Mouse (Mus musculus) heart, embryonic 15.5 days (tissue): Measurements from ENCODE around the gene Zbp1. TPM values are rescaled to one million over a fixed set of nuclear protein-coding genes. Genes with fewer than 3 reads are reported as not detected.

Experiments used
- ATAC-seq: fragments of 200-750 bp; cut with Nextera tagmentation; replicated peaks from 2 replicates; pipeline ENCODE4 v1.8.0; 2017; ENCODE audit warnings: low read depth, moderate TSS enrichment; ENCODE audit not compliant: insufficient number of reproducible peaks, insufficient read depth, low FRiP score
- H3K27ac ChIP-seq: fragments of 300-500 bp; sonication (generic); 2 replicates; pipeline ENCODE4 v1.5.1; 2015; ENCODE audit warnings: mild to moderate bottlenecking, inconsistent platforms
- H3K27me3 ChIP-seq: fragments of 300-500 bp; sonication (generic); 2 replicates; pipeline ENCODE4 v1.6.1; 2015; ENCODE audit warnings: inconsistent platforms
- H3K36me3 ChIP-seq: fragments of 300-500 bp; sonication (generic); 2 replicates; pipeline ENCODE4 v1.6.1; 2015; ENCODE audit warnings: mild to moderate bottlenecking, inconsistent platforms
- H3K4me1 ChIP-seq: fragments of 300-500 bp; sonication (generic); replicated peaks from 2 replicates; pipeline ENCODE4 v1.6.1; 2015; ENCODE audit warnings: inconsistent platforms
- H3K4me2 ChIP-seq: fragments of 300-500 bp; sonication (generic); 2 replicates; pipeline ENCODE4 v1.6.1; 2015; ENCODE audit warnings: inconsistent platforms, mild to moderate bottlenecking, moderate library complexity
- H3K4me3 ChIP-seq: fragments of 300-500 bp; sonication (generic); 2 replicates; pipeline ENCODE4 v1.5.1; 2015; ENCODE audit warnings: mild to moderate bottlenecking, inconsistent platforms
- H3K9ac ChIP-seq: fragments of 300-500 bp; sonication (generic); 2 replicates; pipeline ENCODE4 v1.6.1; 2015; ENCODE audit warnings: mild to moderate bottlenecking, inconsistent platforms
- H3K9me3 ChIP-seq: fragments of 300-500 bp; sonication (generic); replicated peaks from 2 replicates; pipeline ENCODE4 v1.6.1; 2016; ENCODE audit warnings: inconsistent platforms
- WGBS: fragments of 180-500 bp; shearing (Covaris S2); methylation state at CpG from one replicate; pipeline ENCODE4 v1.1.7; 2015; ENCODE audit warnings: mixed read lengths; 5-methylcytosine and 5-hydroxymethylcytosine counted together
- polyA plus RNA-seq: library from polyadenylated mRNA; unstranded; fragments of >200 nt; fragmentation: Nextera tagmentation; extraction: Ambion mirVana; gene quantifications from 2 replicates; pipeline ENCODE4 v1.2.1, GENCODE M21; 2015

The Zbp1 gene
- polyA plus RNA-seq, 1 experiment from 2014 or later = 0.68 TPM

DNA sequence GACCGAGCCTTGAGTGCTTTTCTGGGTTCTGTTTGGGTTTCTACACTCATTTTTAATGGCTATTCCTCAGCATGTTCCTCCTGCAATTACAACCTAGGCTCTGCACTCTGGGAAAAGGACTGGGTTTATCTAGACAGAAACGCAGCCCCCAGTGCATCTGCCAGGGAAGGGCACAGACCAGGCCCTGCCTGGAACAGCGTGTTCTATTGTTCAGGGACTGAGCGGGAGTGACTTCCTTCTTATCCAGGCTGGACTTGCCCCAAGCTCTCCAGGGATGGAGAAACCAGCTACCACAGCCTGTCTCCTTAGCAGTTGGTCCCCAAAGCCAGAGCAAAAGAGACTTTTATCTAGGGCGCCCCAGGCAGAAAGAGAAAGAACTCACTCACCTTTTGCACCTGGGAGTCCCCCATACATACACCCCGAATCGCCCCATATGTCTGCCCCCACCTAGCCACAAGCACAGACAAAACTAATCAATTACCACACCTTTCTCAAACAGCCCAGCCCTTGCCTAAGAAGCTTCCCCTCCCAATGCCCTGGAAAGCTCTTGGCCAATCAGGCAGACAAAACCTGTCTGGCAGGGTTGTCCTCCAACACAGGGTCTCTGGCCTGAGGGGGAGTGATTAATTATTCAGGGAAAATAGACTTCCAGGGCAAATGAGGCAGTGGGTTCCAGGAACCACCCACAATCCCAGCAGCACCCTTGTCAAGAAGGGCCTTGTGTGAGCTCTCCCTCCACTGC, 37.3 kb upstream of the Zbp1 start:
- Histone ChIP-seq H3K27ac (0 out of 2 replicates have a peak overlapping the region, but pooled peaks have one; percentile 2), H3K4me2 (no peak overlapping the region), H3K4me3 (no peak overlapping the region), H3K9ac (no peak overlapping the region), H3K9me3 (no peaks in the 10 kb centered on the region), H3K4me1 (peaks cover 98% of the 10 kb centered on the region), H3K36me3 (no peaks in the 10 kb centered on the region), H3K27me3 (no peaks in the 10 kb centered on the region)
- ATAC-seq = no peak
- 58% methylated on average over 7 of the region's 7 CpGs for WGBS

DNA sequence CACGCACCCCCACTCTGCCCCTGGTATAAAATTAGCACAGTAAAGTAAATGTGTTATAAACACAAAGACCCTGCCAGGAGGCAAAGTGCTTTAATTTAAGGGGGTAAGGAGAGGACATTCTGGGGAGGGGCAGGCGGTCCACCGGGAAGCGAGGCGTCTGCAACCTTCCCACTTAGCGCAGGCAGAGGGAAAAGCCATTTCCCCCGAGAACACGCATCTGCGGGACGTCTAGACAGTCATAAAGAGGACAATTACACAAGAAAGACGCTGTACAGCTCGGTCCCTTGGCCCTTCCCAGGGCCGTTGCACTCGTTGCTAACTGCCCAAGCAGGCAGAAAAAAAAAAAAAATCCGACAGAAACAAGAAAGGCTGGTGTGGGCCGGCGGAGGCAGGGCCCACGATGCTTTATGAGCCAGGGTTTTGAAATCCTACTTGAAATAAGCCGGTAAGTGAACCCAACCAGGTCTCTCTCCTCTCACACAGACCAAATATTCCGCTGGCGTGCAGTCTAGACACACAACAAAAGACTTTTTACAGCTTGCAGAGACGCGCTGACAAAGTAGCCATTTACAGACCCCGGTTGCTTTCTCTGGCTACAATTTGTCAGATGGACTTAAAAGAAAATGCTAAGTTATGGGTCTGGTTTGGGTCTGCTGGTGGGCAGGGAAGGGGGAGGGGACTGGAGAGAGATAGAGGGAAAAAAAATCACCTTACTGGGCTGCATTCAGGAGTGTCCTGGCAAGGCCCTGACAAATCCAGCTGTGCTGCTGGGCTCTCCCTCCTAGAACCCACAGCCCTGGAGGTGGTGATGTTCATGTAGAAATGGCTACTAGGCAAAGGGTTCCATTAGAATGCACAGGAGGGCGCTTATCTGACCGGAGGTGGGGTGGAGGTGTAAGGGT, 35.3 kb upstream of the Zbp1 start:
- Histone ChIP-seq H3K4me3 (no peak overlapping the region), H3K9me3 (no peaks in the 10 kb centered on the region), H3K9ac (no peak overlapping the region), H3K4me2 (peak overlapping the region; percentile 1), H3K36me3 (no peaks in the 10 kb centered on the region), H3K27me3 (no peaks in the 10 kb centered on the region), H3K4me1 (peaks cover 97% of the 10 kb centered on the region), H3K27ac (peak overlapping the region; percentile 6; the same call in 1 of the 2 replicates)
- no peak for ATAC-seq
- 37% methylated on average over 26 of the region's 26 CpGs for WGBS

DNA sequence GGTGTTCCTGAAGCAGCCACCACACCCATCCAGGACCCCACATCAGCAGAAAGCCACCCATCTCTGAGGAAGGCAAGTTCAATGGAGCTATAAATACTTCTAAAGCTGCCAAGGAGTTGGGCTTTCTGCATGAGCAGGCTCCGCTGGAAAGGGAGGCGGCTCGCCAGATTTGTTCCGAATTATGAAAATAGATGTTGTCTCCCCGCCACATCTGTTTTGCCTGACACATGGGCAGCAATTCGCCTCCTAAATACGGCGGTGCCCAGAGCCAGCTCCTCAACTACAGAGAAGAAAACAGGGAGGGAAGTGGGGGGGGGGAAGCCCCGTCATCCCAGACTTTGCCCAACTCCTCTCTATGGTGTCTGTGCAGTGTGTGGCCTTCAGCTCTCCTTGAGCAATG, 33.0 kb upstream of the Zbp1 start:
- 37% methylated on average over 9 of the region's 9 CpGs for WGBS
- no peaks in the 10 kb centered on the region for H3K9me3 ChIP-seq
- no peak for ATAC-seq
- no peak overlapping the region for H3K9ac ChIP-seq
- no peaks in the 10 kb centered on the region for H3K27me3 ChIP-seq
- H3K4me3 ChIP-seq = no peak overlapping the region
- no peak overlapping the region for H3K4me2 ChIP-seq
- H3K36me3 ChIP-seq = no peaks in the 10 kb centered on the region
- peak overlapping the region; percentile 72 for H3K27ac ChIP-seq
- H3K4me1 ChIP-seq = peaks cover 97% of the 10 kb centered on the region

- ATAC-seq = no peak
- no peak overlapping the region for H3K9ac ChIP-seq
- 47% methylated on average over 7 of the region's 7 CpGs for WGBS
- H3K4me3 ChIP-seq = no peak overlapping the region
- H3K27ac ChIP-seq = peak overlapping the region; percentile 72
- peaks cover 97% of the 10 kb centered on the region for H3K4me1 ChIP-seq
- H3K36me3 ChIP-seq = no peaks in the 10 kb centered on the region
- H3K27me3 ChIP-seq = no peaks in the 10 kb centered on the region
- no peaks in the 10 kb centered on the region for H3K9me3 ChIP-seq
- H3K4me2 ChIP-seq = peak overlapping the region; percentile 27; the same call in 1 of the 2 replicates
Measured at GRCm38 (mm10) chr2:173251133-173251532, 32.4 kb upstream of the Zbp1 start.

- Histone ChIP-seq H3K9ac (peak overlapping the region; percentile 2; the same call in 1 of the 2 replicates), H3K9me3 (no peaks in the 10 kb centered on the region), H3K27me3 (no peaks in the 10 kb centered on the region), H3K4me1 (peaks cover 96% of the 10 kb centered on the region), H3K36me3 (no peaks in the 10 kb centered on the region), H3K4me2 (peak overlapping the region; percentile 27), H3K4me3 (no peak overlapping the region), H3K27ac (peak overlapping the region; percentile 72)
- peak; percentile 25; the same call in 1 of the 2 replicates for ATAC-seq
- WGBS = 20% methylated on average over 2 of the region's 2 CpGs
Measured at GRCm38 (mm10) chr2:173250411-173250810, 31.7 kb upstream of the Zbp1 start.

- Histone ChIP-seq H3K27ac (peak overlapping the region; percentile 72), H3K4me2 (peak overlapping the region; percentile 27; the same call in 1 of the 2 replicates), H3K4me1 (peaks cover 92% of the 10 kb centered on the region), H3K27me3 (no peaks in the 10 kb centered on the region), H3K9me3 (no peaks in the 10 kb centered on the region), H3K9ac (no peak overlapping the region), H3K4me3 (no peak overlapping the region), H3K36me3 (no peaks in the 10 kb centered on the region)
- ATAC-seq = no peak
- 66% methylated on average over 8 of the region's 8 CpGs for WGBS
Measured at GRCm38 (mm10) chr2:173249965-173250364, 31.2 kb upstream of the Zbp1 start.

DNA sequence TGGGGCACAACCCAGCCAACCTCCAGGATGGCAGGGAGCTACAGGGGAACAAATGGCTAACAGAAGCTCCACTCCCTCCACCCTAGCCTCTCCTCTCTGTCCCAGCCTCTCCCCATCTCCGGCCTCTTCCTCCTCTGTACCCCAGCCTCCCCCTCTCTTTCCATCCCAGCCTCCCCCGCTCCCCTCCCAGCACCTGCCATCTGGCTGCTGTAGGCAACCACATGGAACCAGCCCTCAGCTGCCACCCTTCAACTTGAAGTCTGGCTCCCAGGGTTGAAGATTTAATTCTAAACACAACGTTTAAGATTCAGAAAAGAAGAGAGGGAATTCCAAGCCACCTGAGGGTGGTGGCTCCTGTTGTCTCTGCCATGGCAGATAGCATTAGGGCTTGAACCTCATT, 30.7 kb upstream of the Zbp1 start:
- Histone ChIP-seq H3K9ac (no peak overlapping the region), H3K27ac (no peak overlapping the region), H3K27me3 (no peaks in the 10 kb centered on the region), H3K4me1 (peaks cover 86% of the 10 kb centered on the region), H3K36me3 (no peaks in the 10 kb centered on the region), H3K4me2 (no peak overlapping the region), H3K9me3 (no peaks in the 10 kb centered on the region), H3K4me3 (no peak overlapping the region)
- no peak for ATAC-seq
- 56% methylated on average over 3 of the region's 3 CpGs for WGBS

DNA sequence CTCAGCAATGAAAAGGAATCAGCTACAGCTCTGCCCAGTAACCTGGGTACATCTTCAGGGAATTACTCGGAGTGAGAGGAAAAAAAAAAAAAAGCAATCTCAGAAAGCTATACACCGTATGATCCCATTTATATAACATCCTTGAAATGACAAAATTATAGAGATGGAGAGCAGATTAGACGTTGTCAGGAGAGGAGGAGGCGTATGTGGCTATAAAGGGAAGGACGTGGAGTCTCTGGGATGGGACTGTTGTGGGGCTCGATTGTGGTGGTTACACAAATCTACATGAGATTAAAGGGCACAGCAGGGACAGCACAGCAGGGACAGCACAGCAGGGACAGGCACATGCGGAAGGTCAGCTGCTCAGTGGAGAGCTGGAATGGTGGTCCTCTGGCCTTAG, 30.1 kb upstream of the Zbp1 start:
- no peak overlapping the region for H3K4me3 ChIP-seq
- no peak overlapping the region for H3K4me2 ChIP-seq
- no peaks in the 10 kb centered on the region for H3K9me3 ChIP-seq
- ATAC-seq = no peak
- peaks cover 85% of the 10 kb centered on the region for H3K4me1 ChIP-seq
- 75% methylated on average over 7 of the region's 7 CpGs for WGBS
- no peak overlapping the region for H3K27ac ChIP-seq
- H3K27me3 ChIP-seq = no peaks in the 10 kb centered on the region
- no peaks in the 10 kb centered on the region for H3K36me3 ChIP-seq
- H3K9ac ChIP-seq = no peak overlapping the region

GRCm38 (mm10) chr2:173247911-173248310, 29.2 kb upstream of the Zbp1 start:
- Histone ChIP-seq H3K36me3 (no peaks in the 10 kb centered on the region), H3K9me3 (no peaks in the 10 kb centered on the region), H3K4me1 (peaks cover 83% of the 10 kb centered on the region), H3K4me3 (no peak overlapping the region), H3K27me3 (no peaks in the 10 kb centered on the region), H3K9ac (no peak overlapping the region), H3K27ac (peak overlapping the region; percentile 20; the same call in 1 of the 2 replicates), H3K4me2 (no peak overlapping the region)
- WGBS = 38% methylated on average over 2 of the region's 2 CpGs
- no peak for ATAC-seq

DNA sequence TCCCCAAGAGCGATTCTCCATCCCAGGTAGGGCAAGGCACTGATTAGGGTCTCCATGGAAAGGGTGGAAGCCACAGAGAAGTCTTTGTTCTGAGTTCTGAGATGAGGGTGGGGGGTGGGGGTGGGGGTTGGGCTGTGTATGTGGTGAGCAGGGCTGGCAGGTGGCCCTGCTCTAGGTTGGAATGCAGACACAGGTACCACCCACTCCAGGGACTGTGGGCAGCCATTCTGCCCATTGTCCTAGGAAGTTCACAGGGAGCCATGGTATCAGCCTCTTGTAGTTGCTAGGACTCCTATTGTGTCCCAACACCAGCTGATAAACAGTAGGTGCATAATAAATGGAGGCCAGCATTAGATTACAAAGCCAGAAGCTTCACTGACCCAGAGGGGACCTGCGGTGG, 28.5 kb upstream of the Zbp1 start:
- peaks cover 81% of the 10 kb centered on the region for H3K4me1 ChIP-seq
- no peaks in the 10 kb centered on the region for H3K9me3 ChIP-seq
- H3K4me3 ChIP-seq = no peak overlapping the region
- no peak overlapping the region for H3K4me2 ChIP-seq
- 36% methylated on average over 2 of the region's 2 CpGs for WGBS
- H3K9ac ChIP-seq = no peak overlapping the region
- ATAC-seq = no peak
- H3K27ac ChIP-seq = no peak overlapping the region
- H3K36me3 ChIP-seq = no peaks in the 10 kb centered on the region
- no peaks in the 10 kb centered on the region for H3K27me3 ChIP-seq

GRCm38 (mm10) chr2:173246688-173247087, 28.0 kb upstream of the Zbp1 start:
- 65% methylated on average over 8 of the region's 8 CpGs for WGBS
- H3K4me2 ChIP-seq = no peak overlapping the region
- no peak for ATAC-seq
- H3K4me3 ChIP-seq = no peak overlapping the region
- H3K36me3 ChIP-seq = no peaks in the 10 kb centered on the region
- H3K27ac ChIP-seq = no peak overlapping the region
- no peaks in the 10 kb centered on the region for H3K9me3 ChIP-seq
- peaks cover 77% of the 10 kb centered on the region for H3K4me1 ChIP-seq
- H3K9ac ChIP-seq = no peak overlapping the region
- H3K27me3 ChIP-seq = no peaks in the 10 kb centered on the region
